Mouse (Mus musculus) embryonic facial prominence, embryonic 12.5 days (tissue): Measurements from ENCODE around the gene Lsm2. TPM values are rescaled to one million over a fixed set of nuclear protein-coding genes. Genes with fewer than 3 reads are reported as not detected.
A peak's percentile ranks its signal among the peaks of the same experiment; 100 is the strongest.
"Not testable (repeated sequence)": the region's sequence is repeated elsewhere in the genome, so short reads cannot be mapped to it uniquely, and the experiment has no call there.

ENCODE experiments used
- ATAC-seq: fragments of 200-750 bp; cut with Nextera tagmentation; 2 replicates; pipeline ENCODE4 v1.8.0; 2017; ENCODE audit not compliant: insufficient number of reproducible peaks, insufficient read depth, low FRiP score, low TSS enrichment
- H3K27ac ChIP-seq: fragments of 300-500 bp; sonication (generic); 2 replicates; pipeline ENCODE4 v1.5.1; 2016; ENCODE audit warnings: mild to moderate bottlenecking
- H3K27me3 ChIP-seq: fragments of 300-500 bp; sonication (generic); 2 replicates; pipeline ENCODE4 v1.6.1; 2016; ENCODE audit warnings: mild to moderate bottlenecking, moderate library complexity
- H3K36me3 ChIP-seq: fragments of 300-500 bp; sonication (generic); 2 replicates; pipeline ENCODE4 v1.6.1; 2016; ENCODE audit warnings: mild to moderate bottlenecking
- H3K4me1 ChIP-seq: fragments of 300-500 bp; sonication (generic); 2 replicates; pipeline ENCODE4 v1.6.1; 2016
- H3K4me2 ChIP-seq: fragments of 300-500 bp; sonication (generic); replicated peaks from 2 replicates; pipeline ENCODE4 v1.6.1; 2016; ENCODE audit warnings: mild to moderate bottlenecking, moderate library complexity
- H3K4me3 ChIP-seq: fragments of 300-500 bp; sonication (generic); 2 replicates; pipeline ENCODE4 v1.5.1; 2016; ENCODE audit warnings: mild to moderate bottlenecking
- H3K9ac ChIP-seq: fragments of 300-500 bp; sonication (generic); 2 replicates; pipeline ENCODE4 v1.6.1; 2016; ENCODE audit warnings: mild to moderate bottlenecking, moderate library complexity
- H3K9me3 ChIP-seq: fragments of 300-500 bp; sonication (generic); 2 replicates; pipeline ENCODE4 v1.6.1; 2016; ENCODE audit warnings: mild to moderate bottlenecking, moderate library complexity
- WGBS: fragments of 180-500 bp; shearing (Covaris S2); methylation state at CpG from one replicate; pipeline ENCODE4 v1.1.7; 2016; 5-methylcytosine and 5-hydroxymethylcytosine counted together
- polyA plus RNA-seq: library from polyadenylated mRNA; unstranded; fragments of >200 nt; fragmentation: Nextera tagmentation; extraction: Ambion mirVana; gene quantifications from 2 replicates; pipeline ENCODE4 v1.2.1, GENCODE M21; 2016

Lsm2 gene
- polyA plus RNA-seq, 1 experiment from 2014 or later, result 212 TPM

DNA sequence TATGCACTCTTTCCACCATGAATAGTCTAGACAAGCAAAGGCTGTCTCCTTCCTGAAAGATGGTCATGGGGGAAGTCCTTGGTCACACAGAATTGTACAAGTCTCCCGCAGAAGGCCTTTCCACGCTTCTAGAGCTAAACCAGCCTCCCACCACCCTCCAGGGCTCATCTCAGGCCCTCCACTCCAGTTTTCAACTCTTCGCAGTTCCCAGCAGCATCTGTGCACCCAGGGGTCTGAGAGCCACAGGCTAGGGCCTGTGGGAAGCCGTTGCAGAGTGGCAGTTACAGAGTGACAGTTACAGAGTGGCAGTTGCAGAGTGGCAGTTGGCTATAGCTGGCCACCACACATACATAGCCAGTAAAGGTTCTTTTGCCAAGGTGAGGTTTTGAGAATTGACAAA lies 14.3 kb downstream of the Lsm2 start:
- H3K9ac ChIP-seq, H3K27me3 ChIP-seq, H3K4me2 ChIP-seq, H3K4me3 ChIP-seq, H3K4me1 ChIP-seq, H3K9me3 ChIP-seq, H3K27ac ChIP-seq, ATAC-seq: not testable (repeated sequence)
- H3K36me3 ChIP-seq, result peaks cover 21% of the 10 kb centered on the region
- 95% methylated on average over 4 of the region's 4 CpGs for WGBS

DNA sequence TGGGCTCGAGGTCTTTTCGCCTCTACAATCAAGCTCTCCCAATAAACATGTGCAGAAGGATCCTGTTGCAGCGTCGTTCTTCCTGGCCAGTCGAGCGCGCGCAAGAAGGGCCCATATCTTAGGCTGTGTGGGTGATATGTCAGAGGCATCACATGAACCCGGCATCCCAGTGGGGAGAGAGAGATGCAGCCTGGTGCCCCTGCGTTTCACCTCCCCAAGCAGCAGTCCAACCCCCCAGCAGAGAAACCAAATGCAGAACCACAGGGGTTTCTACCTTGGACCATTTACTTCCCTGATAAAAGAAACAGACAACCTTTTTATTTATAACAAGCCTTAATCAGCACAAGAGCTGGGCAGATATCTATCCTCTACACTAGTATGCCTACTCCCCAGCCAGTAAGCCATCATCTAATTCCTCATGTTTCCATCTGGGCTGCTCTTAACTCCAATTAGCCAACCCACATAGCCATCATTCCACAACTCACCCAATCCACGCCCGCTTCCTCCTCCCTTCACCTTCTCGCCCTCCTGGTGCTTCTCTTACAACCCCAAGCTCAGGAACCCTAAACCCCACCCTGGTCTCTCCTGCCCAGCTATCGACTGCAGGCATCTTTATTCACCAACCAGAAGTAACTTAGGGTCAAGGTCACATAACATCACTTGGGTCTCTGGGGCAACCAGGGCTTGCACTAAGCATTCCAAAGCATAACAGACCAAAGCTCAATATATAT lies 14.9 kb downstream of the Lsm2 start:
- no peaks in the 10 kb centered on the region for H3K27me3 ChIP-seq
- peaks cover 9% of the 10 kb centered on the region; the same call in 1 of the 2 replicates for H3K4me1 ChIP-seq
- H3K9ac ChIP-seq, result no peak overlapping the region
- no peaks in the 10 kb centered on the region for H3K9me3 ChIP-seq
- WGBS, result 89% methylated on average over 13 of the region's 14 CpGs
- no peak for ATAC-seq
- peaks cover 14% of the 10 kb centered on the region; the same call in 1 of the 2 replicates for H3K36me3 ChIP-seq
- H3K27ac ChIP-seq, result no peak overlapping the region
- H3K4me3 ChIP-seq, result no peak overlapping the region
- no peak overlapping the region for H3K4me2 ChIP-seq

DNA sequence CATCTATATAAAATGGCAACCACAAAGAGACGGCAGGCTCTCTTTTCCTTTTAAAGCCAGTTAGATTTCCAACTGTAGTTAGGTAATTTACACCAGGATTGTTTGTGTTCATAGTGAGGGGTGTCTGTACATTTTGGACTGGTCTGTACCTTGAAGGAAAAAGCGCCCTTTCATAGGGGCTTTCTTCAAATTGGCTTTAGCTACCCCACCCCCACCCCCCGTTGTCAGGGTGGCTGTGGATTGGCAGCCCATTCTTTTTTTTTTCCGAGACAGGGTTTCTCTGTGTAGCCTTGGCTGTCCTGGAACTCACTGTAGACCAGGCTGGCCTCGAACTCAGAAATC lies 15.5 kb downstream of the Lsm2 start:
- H3K36me3 ChIP-seq, result peaks cover 14% of the 10 kb centered on the region; the same call in 1 of the 2 replicates
- H3K27me3 ChIP-seq, result no peaks in the 10 kb centered on the region
- peaks cover 11% of the 10 kb centered on the region; the same call in 1 of the 2 replicates for H3K4me1 ChIP-seq
- no peak overlapping the region for H3K9ac ChIP-seq
- no peak overlapping the region for H3K4me3 ChIP-seq
- ATAC-seq, result no peak
- H3K4me2 ChIP-seq, result 0 out of 2 replicates have a peak overlapping the region, but pooled peaks have one; percentile 7
- no peak overlapping the region for H3K27ac ChIP-seq
- 91% methylated on average over 5 of the region's 5 CpGs for WGBS
- no peaks in the 10 kb centered on the region for H3K9me3 ChIP-seq

DNA sequence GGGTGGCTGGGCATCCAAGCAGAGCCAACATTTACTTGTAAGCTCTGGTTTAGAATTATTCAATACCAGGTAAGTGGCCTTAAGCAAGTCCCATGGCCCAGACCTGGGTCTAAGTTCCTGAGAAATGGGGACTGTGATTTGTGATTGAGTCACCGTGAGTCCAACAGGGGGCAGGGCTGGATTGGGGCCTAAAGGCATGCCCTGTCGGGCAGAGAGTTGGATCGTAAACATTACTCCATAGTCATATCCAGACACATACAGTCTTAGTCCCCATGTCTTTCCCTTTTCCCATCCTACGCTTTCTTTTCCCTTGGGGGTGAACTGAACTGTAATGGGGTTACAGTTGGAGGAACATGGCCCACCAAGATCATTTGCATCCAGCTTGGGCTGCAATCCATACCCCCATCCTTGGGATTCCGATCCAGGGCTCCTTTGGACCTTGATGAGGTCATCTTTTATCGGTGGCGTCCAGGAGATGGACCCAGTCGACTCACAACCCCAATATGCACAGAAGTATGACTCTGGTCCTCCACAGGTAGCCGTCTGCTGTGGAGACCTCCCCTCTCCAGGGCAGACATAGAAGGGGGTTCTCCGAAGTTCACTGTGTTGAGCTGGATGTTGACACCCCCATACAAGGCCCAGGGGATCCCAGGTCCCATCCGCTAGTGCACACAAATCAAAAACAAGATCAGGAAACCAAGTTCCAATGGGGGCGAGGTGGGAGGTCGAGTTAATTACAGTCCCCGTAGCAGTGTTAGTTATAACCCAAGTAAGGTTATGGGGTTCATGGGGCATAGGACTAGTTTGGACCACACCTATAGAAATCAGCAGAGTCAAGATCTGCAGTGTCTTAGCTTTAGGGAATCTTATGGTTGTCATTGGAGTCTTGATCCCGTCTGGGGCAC lies 17.1 kb downstream of the Lsm2 start:
- peak overlapping the region; percentile 33; the same call in 1 of the 2 replicates for H3K4me3 ChIP-seq
- WGBS, result 94% methylated on average over 15 of the region's 15 CpGs
- H3K27ac ChIP-seq, result no peak overlapping the region
- H3K9me3 ChIP-seq, result no peaks in the 10 kb centered on the region
- ATAC-seq, result no peak
- peaks cover 26% of the 10 kb centered on the region for H3K4me1 ChIP-seq
- peak overlapping the region; percentile 93; the same call in 1 of the 2 replicates for H3K4me2 ChIP-seq
- no peaks in the 10 kb centered on the region for H3K27me3 ChIP-seq
- H3K9ac ChIP-seq, result no peak overlapping the region
- peaks cover 14% of the 10 kb centered on the region; the same call in 1 of the 2 replicates for H3K36me3 ChIP-seq

DNA sequence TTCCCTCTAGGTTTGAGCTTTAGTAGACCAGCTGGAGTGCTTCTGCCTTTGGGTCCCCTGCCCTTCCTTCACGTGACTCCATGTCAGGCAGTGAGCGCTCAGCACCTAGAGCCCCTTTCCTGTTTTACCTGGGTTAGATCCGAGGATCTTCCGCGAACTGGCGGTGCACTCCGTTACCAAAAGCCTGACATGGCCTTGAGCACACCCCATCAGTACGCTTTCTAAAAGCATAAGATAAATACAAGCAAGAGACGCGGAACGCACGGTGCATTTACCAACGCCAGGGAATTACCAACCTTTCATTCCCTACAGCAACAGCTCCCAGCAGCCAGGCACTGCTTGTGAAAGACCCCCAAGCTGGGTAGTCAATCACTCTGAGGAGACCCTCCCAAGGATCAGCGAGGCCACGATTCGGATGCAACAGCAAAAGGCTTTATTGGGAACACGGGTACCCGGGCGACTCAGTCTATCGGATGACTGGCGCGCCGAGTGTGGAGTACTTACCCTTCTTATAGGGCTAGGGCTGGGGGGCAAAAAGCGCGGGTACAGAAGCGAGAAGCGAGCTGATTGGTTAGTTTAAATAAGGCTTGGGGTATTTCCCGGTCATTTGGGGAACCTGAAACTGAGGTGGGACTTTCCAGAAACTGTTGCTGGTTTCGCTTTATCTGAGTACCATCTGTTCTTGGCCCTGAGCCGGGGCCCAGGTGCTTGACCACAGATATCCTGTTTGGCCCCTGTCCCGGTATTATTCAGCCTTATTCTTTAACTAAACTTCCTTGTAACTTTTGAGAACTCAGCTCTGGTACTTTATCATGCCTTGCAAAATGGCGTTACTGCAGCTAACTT lies 18.4 kb downstream of the Lsm2 start:
- Histone ChIP-seq H3K27ac (peak overlapping the region; percentile 99), H3K4me3 (peak overlapping the region; percentile 68), H3K4me1 (peaks cover 26% of the 10 kb centered on the region), H3K36me3 (peaks cover 26% of the 10 kb centered on the region), H3K9ac (peak overlapping the region; percentile 92), H3K4me2 (peak overlapping the region; percentile 93)
- ATAC-seq, H3K27me3 ChIP-seq, H3K9me3 ChIP-seq: not testable (repeated sequence)
- 24% methylated on average over 30 of the region's 32 CpGs for WGBS

DNA sequence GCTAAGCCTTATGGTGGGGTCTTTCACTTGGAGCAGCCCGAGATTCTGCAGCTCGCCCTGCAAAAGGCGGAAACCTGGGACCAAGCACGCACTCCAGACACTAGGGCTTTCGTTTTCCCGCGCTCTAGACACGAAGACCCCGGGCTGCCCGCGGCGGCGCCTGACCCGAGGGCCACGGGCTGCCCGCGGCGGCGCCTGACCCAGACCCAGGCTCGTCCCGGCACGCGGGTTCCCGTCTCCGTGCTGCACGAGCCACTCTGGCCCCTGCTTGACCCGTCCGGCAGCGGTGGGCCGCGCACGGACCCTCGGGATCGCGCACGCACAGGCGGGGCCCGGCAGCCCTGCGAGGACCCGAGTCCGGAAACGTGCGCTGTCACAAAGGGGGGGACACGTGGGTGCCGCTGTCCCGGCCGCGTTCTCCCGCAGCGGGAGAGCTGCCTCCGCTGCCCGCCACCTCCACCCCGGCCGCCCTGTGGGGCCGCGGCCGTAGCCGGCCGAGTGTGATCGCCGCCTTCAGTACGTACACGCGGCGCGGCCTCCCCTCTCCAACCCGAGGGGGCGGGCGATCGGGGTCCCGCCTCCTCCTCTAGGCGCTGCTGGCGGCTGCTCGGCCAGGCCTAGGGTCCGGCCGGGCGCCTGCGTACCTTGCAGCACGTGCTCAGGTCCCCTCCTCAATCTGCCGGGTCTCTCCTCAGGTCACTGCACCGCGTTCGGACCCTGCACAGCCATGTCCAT lies 19.2 kb downstream of the Lsm2 start, which contains the start of gene Vars:
Gene Vars, plus strand, starts transcription at position 271 of the 735 bp plus-strand sequence.
- H3K4me3 ChIP-seq, result peak within 1 kb of the TSS; percentile 68
- ATAC-seq, result peak; percentile 85
- WGBS, result under 1% methylated on average over 79 of the region's 83 CpGs
- H3K36me3 ChIP-seq, result peaks cover 32% of the 10 kb centered on the region
- peaks cover 26% of the 10 kb centered on the region for H3K4me1 ChIP-seq
- H3K9me3 ChIP-seq, result no peaks in the 10 kb centered on the region
- peak within 1 kb of the TSS; percentile 92 for H3K9ac ChIP-seq
- peak within 1 kb of the TSS; percentile 93 for H3K4me2 ChIP-seq
- H3K27me3 ChIP-seq, result no peaks in the 10 kb centered on the region
- peak within 1 kb of the TSS; percentile 99 for H3K27ac ChIP-seq

DNA sequence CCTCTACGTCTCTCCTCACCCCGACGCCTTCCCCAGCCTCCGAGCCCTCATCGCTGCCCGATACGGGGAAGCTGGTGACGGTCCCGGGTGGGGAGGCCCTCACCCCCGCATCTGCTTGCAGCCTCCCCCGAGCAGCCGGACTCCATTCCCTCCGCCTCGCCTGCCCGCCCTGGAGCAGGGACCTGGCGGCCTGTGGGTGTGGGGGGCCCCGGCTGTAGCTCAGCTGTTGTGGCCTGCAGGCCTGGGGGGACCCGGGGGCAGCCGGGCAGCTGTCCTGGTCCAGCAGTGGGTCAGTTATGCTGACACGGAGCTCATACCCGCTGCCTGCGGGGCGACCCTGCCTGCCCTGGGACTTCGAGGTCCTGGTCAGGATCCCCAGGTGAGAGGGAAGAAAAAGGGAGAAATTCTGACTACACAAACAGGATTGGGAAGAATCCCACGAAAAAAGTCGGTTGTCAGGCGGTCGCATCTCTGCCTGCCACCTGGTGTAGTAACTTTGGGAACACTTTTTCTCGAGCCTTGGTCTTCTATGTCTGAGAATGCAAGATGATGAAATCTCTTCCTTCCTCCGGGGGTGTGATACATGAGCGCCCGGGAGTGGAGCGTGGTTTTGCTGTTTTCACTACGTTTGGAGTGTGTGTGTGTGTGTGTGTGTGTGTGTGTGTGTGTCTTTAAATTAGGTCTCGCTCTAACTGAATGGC lies 19.9 kb downstream of the Lsm2 start:
- ATAC-seq, result no peak
- Histone ChIP-seq H3K27me3 (no peaks in the 10 kb centered on the region), H3K9me3 (no peaks in the 10 kb centered on the region), H3K4me3 (peak overlapping the region; percentile 68), H3K4me2 (peak overlapping the region; percentile 93), H3K27ac (peak overlapping the region; percentile 99), H3K36me3 (peaks cover 35% of the 10 kb centered on the region), H3K9ac (peak overlapping the region; percentile 92), H3K4me1 (peaks cover 26% of the 10 kb centered on the region)
- WGBS, result under 1% methylated on average over 35 of the region's 35 CpGs

DNA sequence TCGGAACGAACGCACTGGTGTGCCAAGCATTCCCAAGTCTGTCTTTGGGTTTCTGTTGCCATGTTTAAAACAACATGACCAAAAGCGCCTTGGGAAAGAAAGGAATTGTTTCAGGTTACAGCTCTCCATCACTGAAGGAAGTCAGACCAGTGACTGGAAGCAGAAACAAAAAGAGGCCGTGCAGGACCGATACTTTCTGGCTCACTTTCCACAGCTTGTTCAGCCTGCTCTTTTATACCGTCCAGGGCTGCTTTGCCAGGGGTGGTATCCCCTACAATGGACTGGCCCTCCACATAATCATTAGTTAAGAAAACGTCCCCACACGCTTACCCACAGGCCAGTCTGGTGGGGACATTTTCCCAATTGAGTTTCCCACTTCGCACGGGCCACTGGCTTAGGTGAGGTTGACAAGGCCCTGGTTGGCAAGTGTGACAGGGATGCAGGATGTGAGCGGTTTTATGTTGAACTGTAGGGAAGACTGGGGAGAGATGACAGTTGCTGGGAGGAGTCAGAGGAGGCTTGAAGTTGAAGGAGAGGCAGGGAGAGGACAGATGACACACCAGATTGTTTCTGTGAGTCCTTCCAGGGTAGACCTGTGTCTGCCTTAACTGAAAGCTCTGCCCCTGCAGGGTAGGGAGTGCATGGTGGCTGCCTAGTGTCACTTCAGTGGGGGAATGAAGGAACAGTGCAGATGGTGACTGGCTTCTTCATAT lies 20.6 kb downstream of the Lsm2 start:
- WGBS, result 10% methylated on average over 12 of the region's 12 CpGs
- H3K4me2 ChIP-seq, result peak overlapping the region; percentile 93
- H3K4me3 ChIP-seq, result peak overlapping the region; percentile 68
- peak overlapping the region; percentile 99 for H3K27ac ChIP-seq
- no peak for ATAC-seq
- peaks cover 23% of the 10 kb centered on the region for H3K4me1 ChIP-seq
- H3K9ac ChIP-seq, result peak overlapping the region; percentile 92
- H3K9me3 ChIP-seq, result no peaks in the 10 kb centered on the region
- H3K36me3 ChIP-seq, result peaks cover 42% of the 10 kb centered on the region
- H3K27me3 ChIP-seq, result no peaks in the 10 kb centered on the region

DNA sequence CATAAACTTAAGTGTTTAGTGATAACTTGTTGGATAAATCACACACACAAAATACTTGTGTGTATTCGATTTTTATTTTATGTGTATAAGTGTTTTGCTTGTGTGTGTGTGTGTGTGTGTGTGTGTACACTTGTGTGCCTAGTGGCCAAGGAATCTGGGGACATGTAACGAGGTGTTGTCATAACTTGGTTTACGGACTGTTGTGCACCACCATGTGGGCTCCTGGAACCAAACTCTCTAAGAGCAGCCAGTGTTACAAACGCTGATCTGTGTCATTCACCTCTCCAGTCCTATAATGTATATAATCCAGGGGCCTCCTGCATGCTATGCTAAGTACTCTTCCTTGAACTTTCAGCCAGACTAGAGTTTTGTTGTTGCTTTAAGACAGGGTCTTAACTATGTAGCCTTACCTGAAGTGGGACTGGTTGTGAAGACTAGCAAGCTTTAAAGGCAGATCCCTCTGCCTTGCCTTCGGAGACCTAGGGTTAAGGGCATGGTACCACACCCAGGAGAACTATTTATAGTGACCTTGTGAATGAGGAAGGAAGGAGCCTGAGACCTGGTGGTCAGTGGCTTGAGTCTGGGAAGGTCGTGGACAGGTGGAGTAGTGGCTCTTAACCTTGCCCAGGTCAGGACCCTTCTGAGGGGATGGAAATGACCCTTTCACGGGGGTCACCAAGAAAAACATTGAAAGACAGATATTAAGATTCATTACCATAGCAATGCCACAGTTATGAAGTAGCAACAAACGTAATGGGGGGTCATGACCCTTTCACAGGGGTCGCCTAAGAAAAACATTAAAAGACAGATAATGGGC lies 21.6 kb downstream of the Lsm2 start:
- H3K4me3 ChIP-seq, result peak overlapping the region; percentile 68
- H3K36me3 ChIP-seq, result peaks cover 47% of the 10 kb centered on the region
- ATAC-seq, result no peak
- peak overlapping the region; percentile 92 for H3K9ac ChIP-seq
- H3K4me1 ChIP-seq, result peaks cover 23% of the 10 kb centered on the region
- H3K27ac ChIP-seq, result no peak overlapping the region
- 65% methylated on average over 9 of the region's 9 CpGs for WGBS
- H3K27me3 ChIP-seq, result no peaks in the 10 kb centered on the region
- H3K9me3 ChIP-seq, result no peaks in the 10 kb centered on the region
- peak overlapping the region; percentile 93 for H3K4me2 ChIP-seq
